Mouse (Mus musculus) heart, postnatal 0 days (tissue): ENCODE measurements around the gene Tssk2. TPM values are rescaled to one million over a fixed set of nuclear protein-coding genes. Genes with fewer than 3 reads are reported as not detected.
A peak's percentile ranks its signal among the peaks of the same experiment; 100 is the strongest.

Source experiments
- ATAC-seq: fragments of 200-750 bp; cut with Nextera tagmentation; 2 replicates; pipeline ENCODE4 v1.8.0; 2017; ENCODE audit warnings: low read depth, moderate number of reproducible peaks, moderate library complexity; ENCODE audit not compliant: insufficient read depth
- DNase-seq: peaks from one replicate; pipeline ENCODE4 v3.0.0-alpha.2; 2016; ENCODE audit warnings: low spot score
- H3K27ac ChIP-seq: fragments of 300-500 bp; sonication (generic); 2 replicates; pipeline ENCODE4 v1.5.1; 2014; ENCODE audit warnings: low read depth, mild to moderate bottlenecking
- H3K27me3 ChIP-seq: fragments of 300-500 bp; sonication (generic); 2 replicates; pipeline ENCODE4 v1.6.1; 2014; ENCODE audit warnings: low read length, mixed read lengths; ENCODE audit not compliant: control insufficient read depth, insufficient read depth
- H3K36me3 ChIP-seq: fragments of 300-500 bp; sonication (generic); replicated peaks from 2 replicates; pipeline ENCODE4 v1.6.1; 2014; ENCODE audit warnings: low read length, mixed read lengths; ENCODE audit not compliant: control insufficient read depth, insufficient read depth
- H3K4me1 ChIP-seq: fragments of 300-500 bp; sonication (generic); 2 replicates; pipeline ENCODE4 v1.6.1; 2014; ENCODE audit warnings: antibody characterized with exemption; ENCODE audit not compliant: control insufficient read depth, insufficient read depth
- H3K4me2 ChIP-seq: fragments of 300-500 bp; sonication (generic); 2 replicates; pipeline ENCODE4 v1.6.1; 2014; ENCODE audit warnings: low read depth, mild to moderate bottlenecking, low read length, moderate library complexity
- H3K4me3 ChIP-seq: fragments of 300-500 bp; sonication (generic); 2 replicates; pipeline ENCODE4 v1.5.1; 2014; ENCODE audit warnings: low read depth, low read length
- H3K9ac ChIP-seq: fragments of 300-500 bp; sonication (generic); replicated peaks from 2 replicates; pipeline ENCODE4 v1.6.1; 2014; ENCODE audit warnings: low read depth, low read length, mixed read lengths
- H3K9me3 ChIP-seq: fragments of 300-500 bp; sonication (generic); replicated peaks from 2 replicates; pipeline ENCODE4 v1.6.1; 2016; ENCODE audit warnings: low read length; ENCODE audit not compliant: control insufficient read depth
- CTCF ChIP-seq: IDR thresholded peaks from 2 replicates; pipeline ENCODE4 v1.5.1; 2016; ENCODE audit warnings: antibody characterized with exemption, control low read depth, low read depth
- EP300 ChIP-seq: IDR thresholded peaks from 2 replicates; pipeline ENCODE4 v1.6.1; 2016; ENCODE audit warnings: antibody characterized with exemption, low read depth
- WGBS: fragments of 180-500 bp; shearing (Covaris S2); extraction: QIAGEN DNeasy Blood & Tissue Kit; methylation state at CpG from one replicate; pipeline ENCODE4 v1.1.7; 2014; 5-methylcytosine and 5-hydroxymethylcytosine counted together
- polyA plus RNA-seq: library from polyadenylated mRNA; unstranded; fragments of >200 nt; fragmentation: Nextera tagmentation; extraction: Ambion mirVana; gene quantifications from 2 replicates; pipeline ENCODE4 v1.2.1, GENCODE M21; 2015
- total RNA-seq: library from RNA; depleted of rRNA; stranded (reverse); fragments of >200 nt; gene quantifications from 2 replicates; pipeline ENCODE4 v1.2.3, GENCODE M21; 2014; ENCODE audit warnings: low replicate concordance

The Tssk2 gene
- total and polyA plus RNA-seq, 2 experiments from 2014 or later = not detected

DNA sequence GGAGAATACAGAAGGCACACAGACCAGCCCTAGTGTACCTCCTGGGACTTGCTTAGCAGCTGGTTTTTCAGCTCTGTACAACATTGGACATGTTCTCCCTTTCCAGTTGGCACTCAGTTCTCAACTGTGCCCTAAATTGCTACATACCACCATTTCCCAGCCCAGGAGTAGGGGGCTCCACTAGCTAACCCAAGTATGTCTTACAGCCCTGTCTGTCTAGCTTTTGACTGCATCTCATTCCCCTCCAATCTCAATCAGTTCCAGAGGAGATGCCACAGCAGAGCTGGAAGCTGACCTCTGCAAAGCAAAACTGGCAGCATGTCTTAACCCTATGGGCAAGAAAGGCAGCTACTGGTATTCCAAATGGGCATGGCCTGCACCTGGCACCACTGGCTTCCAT is 2.3 kb upstream of the Tssk2 start:
- Histone ChIP-seq H3K9me3 (no peaks in the 10 kb centered on the region), H3K27me3 (no peaks in the 10 kb centered on the region), H3K36me3 (peaks cover 22% of the 10 kb centered on the region), H3K9ac (no peak overlapping the region), H3K4me3 (no peak overlapping the region), H3K27ac (no peak overlapping the region), H3K4me1 (peaks cover 13% of the 10 kb centered on the region), H3K4me2 (no peak overlapping the region)
- no peak for TF ChIP-seq EP300
- TF ChIP-seq CTCF = no peak
- DNase-seq (no peak), ATAC-seq (no peak)

DNA sequence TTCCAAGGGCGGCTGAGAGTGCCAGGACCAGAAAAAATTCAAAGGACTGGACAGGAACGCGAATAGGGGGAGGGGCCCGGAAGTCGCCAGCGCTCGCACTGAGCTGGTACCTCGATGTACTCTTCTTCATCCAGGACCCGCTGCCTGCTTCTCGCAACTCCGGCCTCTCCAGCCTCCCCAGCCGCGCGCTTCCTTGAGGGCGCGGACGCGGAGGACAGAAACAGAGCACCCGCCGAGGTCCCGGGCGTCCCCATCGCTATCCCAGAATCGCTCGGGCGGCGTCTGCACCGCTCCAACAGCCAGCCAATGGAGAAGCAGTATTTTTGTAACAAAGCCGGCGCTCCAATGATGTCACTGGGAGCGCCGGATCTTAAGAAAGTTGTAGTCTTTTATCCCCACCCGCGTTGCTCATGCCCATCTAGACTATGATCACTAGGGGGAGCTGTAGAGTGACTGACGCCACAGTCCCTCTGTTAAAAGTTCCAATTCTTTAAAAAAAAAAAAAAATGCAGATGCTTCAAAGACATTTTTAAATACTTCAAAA is 12.7 kb downstream of the Tssk2 start, which contains the start of gene Ess2:
Gene Ess2 (minus strand): TSS at position 297 of the 544 bp plus-strand sequence.
- peak within 1 kb of the TSS; percentile 75 for H3K4me2 ChIP-seq
- peaks cover 7% of the 10 kb centered on the region for H3K4me1 ChIP-seq
- WGBS = under 1% methylated on average over 35 of the region's 35 CpGs
- H3K27ac ChIP-seq = peak within 1 kb of the TSS; percentile 62; the same call in 1 of the 2 replicates
- peak within 1 kb of the TSS; percentile 92 for H3K4me3 ChIP-seq
- peak within 1 kb of the TSS; percentile 70 for H3K9ac ChIP-seq
- ATAC-seq = peak; percentile 95
- H3K9me3 ChIP-seq = no peaks in the 10 kb centered on the region
- peaks cover 44% of the 10 kb centered on the region for H3K27me3 ChIP-seq
- peak; percentile 80 for TF ChIP-seq CTCF
- no peak for TF ChIP-seq EP300
- DNase-seq = peak; percentile 94
- H3K36me3 ChIP-seq = peaks cover 30% of the 10 kb centered on the region

DNA sequence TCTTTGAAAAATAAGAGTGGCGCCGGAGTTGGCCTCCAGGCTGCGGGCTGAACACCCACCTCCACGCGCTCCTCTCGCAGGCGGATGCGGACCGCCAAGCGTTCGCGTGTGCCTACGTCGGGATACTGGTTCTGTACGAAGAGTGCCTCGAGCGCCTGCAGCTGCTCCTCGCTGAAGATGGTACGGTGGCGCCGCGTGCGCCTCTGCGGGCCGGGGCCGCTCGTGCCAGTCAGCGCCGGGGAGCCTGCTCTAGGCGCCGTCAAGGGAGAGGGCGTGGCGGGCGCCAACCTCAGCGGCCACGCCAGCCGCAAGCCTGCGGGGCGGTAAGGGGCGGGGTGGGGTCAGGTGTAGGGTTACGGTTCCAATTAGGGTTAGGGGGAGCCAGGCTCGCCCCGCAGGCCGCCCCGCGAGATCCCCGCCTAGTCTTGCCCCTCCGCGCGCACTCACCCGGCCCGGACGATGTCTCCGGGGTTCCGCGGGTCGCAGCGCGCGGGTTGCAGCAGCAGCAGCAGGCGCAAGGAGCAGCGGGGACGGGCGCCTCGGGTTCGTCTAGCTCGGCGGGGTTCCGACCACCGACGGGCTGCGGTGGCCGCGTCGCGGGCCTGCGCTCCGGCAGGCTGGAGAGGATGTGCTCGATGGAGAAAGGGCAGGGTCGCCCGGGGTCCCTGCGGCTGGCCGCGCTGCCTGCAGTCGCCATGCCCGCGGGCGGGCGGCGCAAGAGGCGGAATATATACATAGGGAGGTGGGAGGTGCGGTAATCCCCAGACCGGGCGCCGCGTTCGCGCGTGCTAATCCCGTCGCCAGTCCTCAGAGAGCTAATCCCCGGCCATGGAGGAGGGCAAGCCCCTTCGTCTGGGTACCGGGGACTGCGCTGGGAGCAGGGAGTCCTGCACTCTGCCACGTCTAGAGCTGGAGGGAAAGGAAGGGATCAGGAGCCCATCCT is 16.1 kb downstream of the Tssk2 start, which contains the start of gene Gsc2:
Gene Gsc2 (minus strand): TSS at position 753 of the 943 bp plus-strand sequence.
- no peak for DNase-seq
- Histone ChIP-seq H3K27ac (no peak within 1 kb of the TSS), H3K4me1 (peaks cover 7% of the 10 kb centered on the region), H3K9me3 (no peaks in the 10 kb centered on the region), H3K4me3 (peak within 1 kb of the TSS; percentile 42), H3K36me3 (no peaks in the 10 kb centered on the region), H3K27me3 (peaks cover 59% of the 10 kb centered on the region), H3K9ac (no peak within 1 kb of the TSS), H3K4me2 (peak within 1 kb of the TSS; percentile 56)
- WGBS = 2% methylated on average over 74 of the region's 106 CpGs
- no peak for TF ChIP-seq EP300
- no peak for ATAC-seq

DNA sequence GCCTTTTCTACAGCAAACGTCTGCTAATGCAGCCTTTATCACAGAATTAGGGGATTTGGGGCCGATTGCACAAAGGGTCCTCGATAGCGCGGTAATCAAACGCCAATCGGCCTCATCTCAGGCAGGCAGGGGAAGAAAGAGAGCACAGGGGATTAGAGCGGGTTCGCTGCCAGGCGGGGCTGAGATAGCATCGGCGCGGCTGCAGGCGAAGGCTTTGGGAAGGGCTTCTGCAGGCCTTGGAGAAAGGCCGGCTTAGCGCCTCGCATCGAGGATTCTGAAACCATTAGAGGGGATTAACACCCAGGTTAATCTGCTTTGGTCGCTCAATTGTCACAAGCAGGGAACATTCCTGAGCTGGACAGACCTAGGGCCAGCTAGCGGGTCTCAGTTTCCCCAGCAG is 22.1 kb downstream of the Tssk2 start:
- Histone ChIP-seq H3K4me1 (peaks cover 13% of the 10 kb centered on the region; the same call in 1 of the 2 replicates), H3K27me3 (peaks cover 28% of the 10 kb centered on the region), H3K36me3 (0 out of 2 replicates have a peak, but pooled peaks cover 2% of the 10 kb centered on the region), H3K9ac (0 out of 2 replicates have a peak overlapping the region, but pooled peaks have one; percentile 40), H3K4me3 (no peak overlapping the region), H3K9me3 (no peaks in the 10 kb centered on the region), H3K4me2 (peak overlapping the region; percentile 97), H3K27ac (no peak overlapping the region)
- no peak for TF ChIP-seq EP300
- DNase-seq = no peak
- WGBS = 11% methylated on average over 20 of the region's 20 CpGs
- no peak for ATAC-seq

DNA sequence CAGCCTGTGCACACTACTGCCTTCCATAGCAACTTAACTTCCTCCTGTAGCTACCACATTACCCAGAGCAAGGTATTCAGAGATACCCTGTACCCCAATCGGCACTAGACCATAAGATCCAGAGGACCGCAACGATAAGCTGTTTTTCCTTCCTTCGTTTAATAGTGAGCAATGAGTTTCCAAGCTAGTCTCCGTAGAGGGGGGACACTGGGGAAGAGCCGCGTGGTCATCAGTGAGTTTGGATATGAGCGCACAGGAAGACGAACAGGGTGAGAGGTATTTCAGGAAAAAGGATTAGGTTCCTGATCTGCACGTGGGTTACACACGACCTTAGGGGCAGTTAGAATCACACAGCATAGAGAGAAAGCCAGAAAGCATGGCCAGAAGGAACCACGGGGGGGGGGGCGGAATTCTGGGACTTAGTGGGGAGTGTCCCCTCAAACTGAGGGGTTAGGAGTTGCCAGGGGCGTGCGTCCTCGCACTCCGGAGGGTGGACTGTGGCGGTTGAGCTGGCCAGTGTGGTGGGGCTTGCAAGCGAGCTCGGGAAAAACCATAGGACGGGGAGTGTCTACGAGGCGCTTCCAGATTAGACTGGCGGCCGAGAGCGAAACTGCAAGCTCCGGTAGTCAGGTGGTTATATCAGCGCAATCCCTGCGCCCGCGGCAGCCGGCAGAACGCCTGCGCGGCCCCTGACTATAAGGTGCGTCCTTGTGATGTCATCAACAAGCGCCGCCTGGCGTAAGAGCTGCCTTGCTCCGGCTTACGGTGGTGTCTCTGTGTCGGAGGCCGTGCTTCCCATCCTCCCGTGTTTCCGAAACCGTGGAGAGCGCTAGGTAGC is 23.1 kb downstream of the Tssk2 start:
- Histone ChIP-seq H3K9me3 (no peaks in the 10 kb centered on the region), H3K9ac (peak overlapping the region; percentile 82), H3K4me1 (peaks cover 13% of the 10 kb centered on the region; the same call in 1 of the 2 replicates), H3K36me3 (0 out of 2 replicates have a peak, but pooled peaks cover 3% of the 10 kb centered on the region), H3K27me3 (peaks cover 18% of the 10 kb centered on the region), H3K27ac (peak overlapping the region; percentile 82), H3K4me3 (peak overlapping the region; percentile 66), H3K4me2 (peak overlapping the region; percentile 97)
- 2% methylated on average over 47 of the region's 47 CpGs for WGBS
- DNase-seq (peak; percentile 98), ATAC-seq (peak; percentile 98)
- TF ChIP-seq EP300 = no peak; the same call in 1 of the 2 replicates
- TF ChIP-seq CTCF = peak; percentile 50
